Mouse (Mus musculus): ENCODE measurements around the gene Serpina1e. TPM values are rescaled to one million over a fixed set of nuclear protein-coding genes. Genes with fewer than 3 reads are reported as not detected.

Gene Serpina1e
- not detected for polyA plus RNA-seq (2017; shearing (Covaris generic))

GRCm38 (mm10) chr12:103958798-103959197 is at the start of gene Serpina1e:
TSS of gene Serpina1e (minus strand) at chr12:103958975.

GRCm38 (mm10) chr12:103989857-103990256 is 31.1 kb upstream of the Serpina1e start, which contains the start of gene Serpina11:
TSS of gene Serpina11 (minus strand) at chr12:103989957.

GRCm38 (mm10) chr12:103904837-103905340 is 53.9 kb downstream of the Serpina1e start, which contains the start of gene Serpina1c:
TSS of gene Serpina1c (minus strand) at chr12:103904887.

Other genes with a start within 250 kb of the Serpina1e start
- not detected for gene Serpina1d, start 185.4 kb downstream of the Serpina1e start, polyA plus RNA-seq (2017; shearing (Covaris generic))
- not detected for gene Serpina1b, start 128.6 kb downstream of the Serpina1e start, polyA plus RNA-seq (2017; shearing (Covaris generic))
- not detected for gene Serpina1a, start 95.4 kb downstream of the Serpina1e start, polyA plus RNA-seq (2017; shearing (Covaris generic))
- gene Serpina1c, start 54.1 kb downstream of the Serpina1e start, polyA plus RNA-seq (2017; shearing (Covaris generic)), result not detected
- gene Serpina11, start 31.0 kb upstream of the Serpina1e start, polyA plus RNA-seq (2017; shearing (Covaris generic)), result not detected
- gene Serpina9, start 54.8 kb upstream of the Serpina1e start, polyA plus RNA-seq (2017; shearing (Covaris generic)), result 5.3 TPM
- not detected for gene Serpina12, start 85.5 kb upstream of the Serpina1e start, polyA plus RNA-seq (2017; shearing (Covaris generic))
- gene Serpina5, start 142.1 kb upstream of the Serpina1e start, polyA plus RNA-seq (2017; shearing (Covaris generic)), result not detected
- not detected for gene Serpina3a, start 153.7 kb upstream of the Serpina1e start, polyA plus RNA-seq (2017; shearing (Covaris generic))
- gene Serpina3b, start 169.0 kb upstream of the Serpina1e start, polyA plus RNA-seq (2017; shearing (Covaris generic)), result not detected
- gene Serpina3c, start 194.9 kb upstream of the Serpina1e start, polyA plus RNA-seq (2017; shearing (Covaris generic)), result not detected

All from CD4-positive, CD25-positive, alpha-beta regulatory T cell, adult 9 weeks (primary cell).